Mouse (Mus musculus) G1E-ER4 (cell line): ENCODE data around the gene Erg28. TPM values are rescaled to one million over a fixed set of nuclear protein-coding genes. Genes with fewer than 3 reads are reported as not detected.

Source experiments
- GATA1 ChIP-seq: IDR thresholded peaks from one replicate; pipeline ENCODE4 v1.8.0; 2012; ENCODE audit warnings: low read length, inconsistent platforms
- polyA plus RNA-seq: library from polyadenylated mRNA; stranded (reverse); fragments of >175 nt; gene quantifications from 2 replicates; pipeline ENCODE4 v1.2.3, GENCODE M21; 2012

Gene Erg28
- polyA plus RNA-seq, 1 experiment: 5.0 TPM

GRCm38 (mm10) chr12:85767750-85768149 is 56.6 kb downstream of the Erg28 start:
- TF ChIP-seq GATA1: no peak

DNA sequence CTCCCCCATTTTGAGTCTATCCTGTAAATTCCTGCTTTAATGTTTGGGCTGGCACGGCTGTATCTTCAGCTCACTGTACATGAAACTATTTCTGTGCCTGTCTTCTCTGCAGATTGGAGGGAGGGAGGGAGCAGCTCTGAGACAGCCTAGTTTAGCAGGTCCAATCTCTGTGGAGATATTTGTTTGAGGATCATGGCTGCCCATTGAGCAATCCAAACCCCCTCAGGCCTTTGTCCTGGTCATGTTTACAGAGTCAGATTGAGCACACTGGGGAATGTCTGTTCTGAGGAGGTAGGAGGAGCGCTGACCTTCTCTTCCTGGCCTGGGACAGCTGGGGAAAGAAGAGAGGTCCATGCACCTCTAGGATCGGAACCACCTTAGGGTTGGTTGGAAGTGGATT is 58.1 kb downstream of the Erg28 start:
- TF ChIP-seq GATA1: no peak

Other genes starting within 250 kb of the Erg28 start
- not detected in 2 replicates for gene Jdp2, start 225.5 kb downstream of the Erg28 start, polyA plus RNA-seq
- not detected in 2 replicates for gene Batf, start 137.9 kb downstream of the Erg28 start, polyA plus RNA-seq
- 0.02 TPM in 1 of 2 replicates, not detected in the other for gene Flvcr2, start 78.0 kb downstream of the Erg28 start, polyA plus RNA-seq
- gene Ttll5, start 109 bp upstream of the Erg28 start, polyA plus RNA-seq: 11.0 and 12.5 TPM in 2 replicates